Mouse (Mus musculus) CH12.LX (cell line): ENCODE measurements around the gene Prr13. TPM values are rescaled to one million over a fixed set of nuclear protein-coding genes. Genes with fewer than 3 reads are reported as not detected.

Experiments used
- DNase-seq: peaks from one replicate; pipeline ENCODE4 v3.0.0-alpha.2; 2013; ENCODE audit errors: extremely low read depth
- H3K27ac ChIP-seq: 2 replicates; pipeline ENCODE4 v1.5.1; 2012; ENCODE audit warnings: low read depth, mild to moderate bottlenecking, control low read depth, moderate library complexity; ENCODE audit not compliant: insufficient read depth
- H3K27me3 ChIP-seq: replicated peaks from 2 replicates; pipeline ENCODE3; 2012; ENCODE audit warnings: inconsistent platforms
- H3K36me3 ChIP-seq, 2 experiments: replicated peaks in 1 of 2; 2 replicates each; pipeline versions ENCODE3 to v1.6.1; 2012; ENCODE audit warnings: inconsistent platforms in 1 of 2, low read length in 1 of 2, mild to moderate bottlenecking in 1 of 2, mixed read lengths in 1 of 2, moderate library complexity in 1 of 2; ENCODE audit not compliant: control insufficient read depth in 1 of 2, insufficient read depth in 1 of 2
- H3K4me1 ChIP-seq, 2 experiments: 2 replicates each; pipeline ENCODE4 v1.6.1; 2012; ENCODE audit warnings: inconsistent platforms in 1 of 2, moderate library complexity in 1 of 2; ENCODE audit not compliant: insufficient read depth in 2 of 2, control insufficient read depth in 1 of 2
- H3K4me2 ChIP-seq: 2 replicates; pipeline ENCODE4 v1.6.1; 2012; ENCODE audit warnings: low read depth, mild to moderate bottlenecking, control low read depth; ENCODE audit not compliant: poor library complexity, insufficient read depth, severe bottlenecking
- H3K4me3 ChIP-seq, 3 experiments: fragments of 150-350 bp in 1 of 3; sonication (generic) in 1 of 3; replicated peaks in 1 of 3; 2 replicates each; pipeline versions ENCODE3 to v1.5.1; 2011 to 2012; ENCODE audit warnings: low read depth in 2 of 3, low read length in 2 of 3, mild to moderate bottlenecking in 2 of 3, moderate library complexity in 2 of 3, control low read depth in 1 of 3, improper control_type of control experiment in 1 of 3, inconsistent platforms in 1 of 3, mixed read lengths in 1 of 3; ENCODE audit not compliant: poor library complexity in 1 of 3
- H3K79me2 ChIP-seq: replicated peaks from 2 replicates; pipeline ENCODE4 v1.6.1; 2012; ENCODE audit warnings: mild to moderate bottlenecking, moderate library complexity; ENCODE audit not compliant: control insufficient read depth, poor library complexity, insufficient read depth, severe bottlenecking; ENCODE audit errors: extremely low read depth
- H3K9ac ChIP-seq: 2 replicates; pipeline ENCODE4 v1.6.1; 2012; ENCODE audit warnings: low read depth, mild to moderate bottlenecking, control low read depth, moderate library complexity; ENCODE audit not compliant: insufficient read depth
- H3K9me3 ChIP-seq: replicated peaks from 2 replicates; pipeline ENCODE3; 2012; ENCODE audit warnings: low read length, inconsistent platforms, mixed read lengths
- BHLHE40 ChIP-seq: IDR thresholded peaks from 2 replicates; pipeline ENCODE4 v1.6.1; 2011; ENCODE audit warnings: mild to moderate bottlenecking, low read depth, low read length, improper control_type of control experiment
- CHD2 ChIP-seq: IDR thresholded peaks from 2 replicates; pipeline ENCODE4 v1.6.1; 2011; ENCODE audit warnings: low read length, improper control_type of control experiment
- CTCF ChIP-seq, 2 experiments: IDR thresholded peaks in 1 of 2; conservative IDR thresholded peaks in 1 of 2; 2 replicates each; pipeline ENCODE4 v1.5.1; 2011 to 2012; ENCODE audit warnings: low read depth in 2 of 2, low read length in 2 of 2, improper control_type of control experiment in 1 of 2, inconsistent platforms in 1 of 2, mild to moderate bottlenecking in 1 of 2, moderate library complexity in 1 of 2
- E2F4 ChIP-seq: IDR thresholded peaks from 2 replicates; pipeline ENCODE4 v1.6.1; 2011; ENCODE audit warnings: low read depth, low read length, improper control_type of control experiment; ENCODE audit not compliant: insufficient replicate concordance
- ELF1 ChIP-seq: IDR thresholded peaks from 2 replicates; pipeline ENCODE4 v1.6.1; 2014; ENCODE audit warnings: low read depth, mild to moderate bottlenecking, inconsistent platforms, low read length, improper control_type of control experiment
- EP300 ChIP-seq: IDR thresholded peaks from 2 replicates; pipeline ENCODE4 v1.6.1; 2011; ENCODE audit warnings: low read length, improper control_type of control experiment
- ETS1 ChIP-seq: conservative IDR thresholded peaks from 2 replicates; pipeline ENCODE4 v1.6.1; 2012; ENCODE audit warnings: low read depth, mild to moderate bottlenecking, inconsistent platforms, low read length, improper control_type of control experiment, moderate library complexity
- GABPA ChIP-seq: IDR thresholded peaks from 2 replicates; pipeline ENCODE4 v1.6.1; 2012; ENCODE audit warnings: low read depth, low read length, improper control_type of control experiment, inconsistent platforms; ENCODE audit not compliant: insufficient replicate concordance
- HCFC1 ChIP-seq: IDR thresholded peaks from 2 replicates; pipeline ENCODE4 v1.6.1; 2012; ENCODE audit warnings: low read depth, mild to moderate bottlenecking, inconsistent platforms, low read length, improper control_type of control experiment
- MAZ ChIP-seq: IDR thresholded peaks from 2 replicates; pipeline ENCODE4 v1.6.1; 2012; ENCODE audit warnings: low read depth, mild to moderate bottlenecking, inconsistent platforms, low read length, improper control_type of control experiment, moderate library complexity
- MEF2A ChIP-seq: IDR thresholded peaks from 2 replicates; pipeline ENCODE4 v1.6.1; 2014; ENCODE audit warnings: low read depth, mild to moderate bottlenecking, inconsistent platforms, low read length, improper control_type of control experiment, borderline replicate concordance
- MXI1 ChIP-seq: IDR thresholded peaks from 2 replicates; pipeline ENCODE4 v1.6.1; 2011; ENCODE audit warnings: mild to moderate bottlenecking, low read depth, low read length, improper control_type of control experiment
- NELFE ChIP-seq: IDR thresholded peaks from 2 replicates; pipeline ENCODE4 v1.6.1; 2011; ENCODE audit warnings: low read depth, low read length, improper control_type of control experiment
- PAX5 ChIP-seq: IDR thresholded peaks from 2 replicates; pipeline ENCODE4 v1.6.1; 2012; ENCODE audit warnings: low read length, inconsistent platforms, mixed read lengths
- POLR2A ChIP-seq: IDR thresholded peaks from 2 replicates; pipeline ENCODE4 v1.6.1; 2011; ENCODE audit warnings: low read depth, mild to moderate bottlenecking, improper control_type of control experiment, low read length
- POLR2AphosphoS2 ChIP-seq: IDR thresholded peaks from 2 replicates; pipeline ENCODE4 v1.6.1; 2011; ENCODE audit warnings: low read depth, low read length, improper control_type of control experiment
- TBP ChIP-seq: conservative IDR thresholded peaks from 2 replicates; pipeline ENCODE4 v1.6.1; 2011; ENCODE audit warnings: low read depth, low read length, improper control_type of control experiment
- TCF12 ChIP-seq: IDR thresholded peaks from 2 replicates; pipeline ENCODE4 v1.6.1; 2014; ENCODE audit warnings: low read depth, mild to moderate bottlenecking, inconsistent platforms, low read length, improper control_type of control experiment
- USF2 ChIP-seq: conservative IDR thresholded peaks from 2 replicates; pipeline ENCODE4 v1.6.1; 2011; ENCODE audit warnings: low read depth, low read length, improper control_type of control experiment
- ZC3H11A ChIP-seq: IDR thresholded peaks from 2 replicates; pipeline ENCODE4 v1.6.1; 2012; ENCODE audit warnings: low read depth, mild to moderate bottlenecking, inconsistent platforms, low read length, improper control_type of control experiment
- ZKSCAN1 ChIP-seq: IDR thresholded peaks from 2 replicates; pipeline ENCODE4 v1.6.1; 2012; ENCODE audit warnings: low read depth, inconsistent platforms, low read length, improper control_type of control experiment, borderline replicate concordance
- ZMIZ1 ChIP-seq: IDR thresholded peaks from 2 replicates; pipeline ENCODE4 v1.6.1; 2012; ENCODE audit warnings: low read depth, mild to moderate bottlenecking, inconsistent platforms, low read length, improper control_type of control experiment
- ZNF384 ChIP-seq: IDR thresholded peaks from 2 replicates; pipeline ENCODE4 v1.6.1; 2012; ENCODE audit warnings: low read depth, low read length, improper control_type of control experiment, inconsistent platforms
- dilution Hi-C: fragments of 300-500 bp; cut with MboI; formaldehyde crosslinking; loops from 2 replicates; pipeline ENCODE4 v1.14.3; 2020; ENCODE audit warnings: low sequenced_read_pairs; ENCODE audit not compliant: extremely low pct_unique_long_range_greater_than_20kb, extremely low pct_ligation_motif_present
- in situ Hi-C: fragments of 300-500 bp; cut with MboI; formaldehyde crosslinking; loops from 3 replicates; pipeline ENCODE4 v1.14.3; 2019; ENCODE audit warnings: low sequenced_read_pairs, low pct_ligation_motif_present, low pct_unique_long_range_greater_than_20kb, mixed read lengths
- polyA plus RNA-seq: library from polyadenylated mRNA; unstranded; fragments of >175 nt; gene quantifications from 2 replicates; pipeline ENCODE4 v1.2.1, GENCODE M21; 2012; ENCODE audit warnings: low read depth; ENCODE audit not compliant: insufficient read length
- total RNA-seq, 2 experiments: library from RNA; depleted of rRNA; stranded (reverse); fragments of 300-350 nt in 1 of 2; fragments of >200 nt in 1 of 2; gene quantifications; 2 replicates each; pipeline ENCODE4 v1.2.3; 2012 to 2014

Prr13 gene
- total and polyA plus RNA-seq, 3 experiments = 32.2 to 131 (median 36.4) TPM

DNA sequence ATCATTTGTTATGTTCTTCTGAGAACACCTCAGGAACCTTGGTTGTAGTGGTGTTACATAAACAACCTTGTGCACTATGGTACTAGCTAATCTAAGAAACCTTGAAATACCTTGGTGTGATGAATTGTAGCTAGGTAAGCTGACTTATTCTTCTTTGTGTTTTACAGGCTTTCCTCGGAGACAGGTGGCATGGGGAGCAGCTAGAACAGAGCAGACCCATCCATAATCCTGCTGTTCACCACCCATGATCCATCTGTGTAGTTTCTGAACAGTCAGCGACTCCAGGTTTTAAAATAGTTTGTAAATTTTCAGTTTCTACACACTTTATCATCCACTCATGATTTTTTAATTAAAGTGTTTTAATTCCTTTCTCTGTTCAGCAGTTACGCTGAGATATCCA, 39.5 kb downstream of the Prr13 start:
- Histone ChIP-seq H3K4me2 (no peak overlapping the region), H3K36me3 (peaks cover 75 to 97% of the 10 kb centered on the region in 2 experiments), H3K4me1 (peaks cover 0 to 2% of the 10 kb centered on the region in 2 experiments; a peak in 1 of 4 replicates), H3K9me3 (no peaks in the 10 kb centered on the region), H3K79me2 (peaks cover 24% of the 10 kb centered on the region), H3K4me3 (no peak overlapping the region), H3K9ac (no peak overlapping the region), H3K27ac (no peak overlapping the region), H3K27me3 (no peaks in the 10 kb centered on the region)
- TF ChIP-seq MXI1 = no peak
- no peak for DNase-seq
- in situ Hi-C loops = no loop called here
- dilution Hi-C loops = no loop called here

DNA sequence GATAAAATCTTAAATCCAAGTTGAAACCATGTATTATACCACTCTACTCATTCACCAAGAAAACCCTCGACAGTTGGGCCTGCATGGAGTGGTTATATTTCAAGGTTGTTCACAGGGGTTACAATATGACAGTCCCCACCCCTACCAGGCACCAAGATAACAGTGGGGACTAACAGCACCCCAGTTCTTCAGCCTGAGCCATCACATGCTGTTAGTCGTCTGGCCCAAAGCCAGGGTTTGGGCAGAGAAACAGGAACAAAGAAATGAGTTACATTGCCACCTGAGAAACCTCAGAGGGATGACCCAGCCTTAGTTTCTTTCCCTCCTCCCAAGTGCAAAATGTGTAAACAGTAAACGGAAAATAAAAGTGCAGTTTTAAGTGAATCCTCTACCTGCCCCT, 40.5 kb downstream of the Prr13 start:
- H3K4me2 ChIP-seq = no peak overlapping the region
- in situ Hi-C loops = no loop called here
- no peak for TF ChIP-seq EP300
- 0 out of 2 replicates have a peak, but pooled peaks have one; percentile 49 for TF ChIP-seq POLR2AphosphoS2
- TF ChIP-seq BHLHE40 = no peak
- TF ChIP-seq MEF2A = no peak
- no peak for TF ChIP-seq TBP
- DNase-seq = no peak
- H3K79me2 ChIP-seq = peaks cover 18% of the 10 kb centered on the region
- no peak overlapping the region for H3K4me3 ChIP-seq
- dilution Hi-C loops = no loop called here
- H3K27me3 ChIP-seq = no peaks in the 10 kb centered on the region
- H3K9me3 ChIP-seq = no peaks in the 10 kb centered on the region
- peaks cover 77 to 97% of the 10 kb centered on the region in 2 experiments for H3K36me3 ChIP-seq
- no peaks in the 10 kb centered on the region; a peak in 1 of 4 replicates for H3K4me1 ChIP-seq
- no peak overlapping the region for H3K27ac ChIP-seq
- H3K9ac ChIP-seq = no peak overlapping the region

DNA sequence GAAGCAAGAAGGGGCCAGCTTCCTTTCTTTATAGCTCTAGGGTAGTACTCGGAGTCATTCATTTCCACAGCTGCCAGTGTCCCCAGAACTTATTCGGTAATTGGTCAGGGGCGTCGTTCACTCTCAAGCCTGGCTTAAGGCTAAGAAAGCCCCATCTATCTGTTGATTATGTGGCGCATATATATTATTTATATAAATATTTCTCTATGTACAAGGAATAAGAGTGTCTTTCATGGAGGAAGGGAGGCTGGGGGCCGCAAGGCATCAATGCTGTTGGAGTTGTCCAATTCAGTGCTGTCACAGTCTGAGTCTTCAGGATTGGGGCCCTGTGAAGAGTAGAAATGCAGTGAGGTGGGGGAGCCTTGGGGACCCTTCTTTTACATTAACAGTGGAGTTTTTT, 41.0 kb downstream of the Prr13 start:
- no peak for DNase-seq
- Histone ChIP-seq H3K9me3 (no peaks in the 10 kb centered on the region), H3K27me3 (no peaks in the 10 kb centered on the region), H3K4me2 (no peak overlapping the region), H3K79me2 (peaks cover 17% of the 10 kb centered on the region), H3K36me3 (peaks cover 76 to 95% of the 10 kb centered on the region in 2 experiments), H3K4me1 (no peaks in the 10 kb centered on the region; a peak in 1 of 4 replicates), H3K4me3 (no peak overlapping the region), H3K9ac (no peak overlapping the region), H3K27ac (no peak overlapping the region)
- in situ Hi-C loops (no loop called here), dilution Hi-C loops (no loop called here)
- TF ChIP-seq ETS1 (no peak), TCF12 (no peak), PAX5 (no peak), ELF1 (no peak), ZKSCAN1 (no peak), NELFE (no peak), E2F4 (no peak), ZMIZ1 (no peak), USF2 (no peak), HCFC1 (no peak), CTCF (conservative IDR thresholded peaks at IDR 0.05 in 1 of 2, IDR thresholded peaks at IDR 0.05 in 1 of 2; ENCODE audit: low read depth in 2 of 2, low read length in 2 of 2) (no peak), ZC3H11A (no peak), ZNF384 (no peak), TBP (no peak), CHD2 (no peak), MAZ (no peak), POLR2A (no peak), GABPA (no peak)
